ENCODE assay signal across 7 mouse cellular contexts in genomic region chr11:103326950-103327349, GRCm38 (mm10). TPM values are rescaled to one million over a fixed set of nuclear protein-coding genes. Genes with fewer than 3 reads are reported as not detected.
DNase-seq lines count a peak whose midpoint lies in the region; TF ChIP-seq lines count a peak whose summit lies in the region.

No protein-coding gene starts in this region.

- peak; percentile 88 for TF ChIP-seq CTCF in E14TG2a.4 (conservative IDR thresholded peaks at IDR 0.05; ENCODE audit: low read length)

- H3K27me3 ChIP-seq in E14TG2a.4 (ENCODE audit: insufficient read depth, low read length) = peaks cover 18% of the 10 kb centered on the region

- H3K4me3 ChIP-seq in E14TG2a.4 (replicated peaks; ENCODE audit: low read length) = no peak overlapping the region

- H3K4me1 ChIP-seq in E14TG2a.4 (replicated peaks; ENCODE audit: low read depth, low read length) = peaks cover 40% of the 10 kb centered on the region

- no peaks in the 10 kb centered on the region for H3K9me3 ChIP-seq in E14TG2a.4 (ENCODE audit: low read length)

- peak; percentile 75 for DNase-seq in A20 (ENCODE audit: low read depth, low spot score)
- peak; percentile 72 for DNase-seq in c-Kit-positive CD71-negative TER-119-negative erythroid progenitor cells, embryonic 14.5 days (ENCODE audit: low read depth)
- DNase-seq in frontal cortex, postnatal 25 days (ENCODE audit: low spot score in 2 of 2) = peak; percentile 80 to 88
- peak; percentile 56 to 89 for DNase-seq in layer of hippocampus, adult 18-20 months (ENCODE audit: low spot score in 2 of 2)
- DNase-seq in lung, postnatal 10 days = peak; percentile 87
- DNase-seq in right cerebral cortex, postnatal 36 days (ENCODE audit: low spot score in 2 of 2) = peak; percentile 45 to 63

- H3K36me3 ChIP-seq in E14TG2a.4 (ENCODE audit: insufficient read depth, low read length) = no peaks in the 10 kb centered on the region

RNA-seq across cellular contexts. Expression of gene Arhgap27, which starts 36.5 kb away (rescaled TPM):
- 10 to 100 TPM; 10.5 to 12.1 TPM for total RNA-seq in layer of hippocampus, adult 18-20 months (2021)

RNA-seq across cellular contexts. Expression of gene Map3k14, which starts 59.7 kb away (rescaled TPM):
- total RNA-seq in layer of hippocampus, adult 18-20 months (2021) = 1 to 10 TPM; 4.5 to 4.7 TPM
